Mouse (Mus musculus) cerebellum, adult (tissue): ENCODE measurements around the gene Gm17584.
"Not testable (repeated sequence)": the region's sequence is repeated elsewhere in the genome, so short reads cannot be mapped to it uniquely, and the experiment has no call there.

Experiments
- ATAC-seq: cut with Nextera tagmentation; 2 replicates; pipeline ENCODE4 v1.9.2; 2017; ENCODE audit warnings: mild to moderate bottlenecking, moderate library complexity, mixed read lengths; ENCODE audit not compliant: insufficient number of reproducible peaks, low FRiP score, low TSS enrichment

The Gm17584 gene

DNA sequence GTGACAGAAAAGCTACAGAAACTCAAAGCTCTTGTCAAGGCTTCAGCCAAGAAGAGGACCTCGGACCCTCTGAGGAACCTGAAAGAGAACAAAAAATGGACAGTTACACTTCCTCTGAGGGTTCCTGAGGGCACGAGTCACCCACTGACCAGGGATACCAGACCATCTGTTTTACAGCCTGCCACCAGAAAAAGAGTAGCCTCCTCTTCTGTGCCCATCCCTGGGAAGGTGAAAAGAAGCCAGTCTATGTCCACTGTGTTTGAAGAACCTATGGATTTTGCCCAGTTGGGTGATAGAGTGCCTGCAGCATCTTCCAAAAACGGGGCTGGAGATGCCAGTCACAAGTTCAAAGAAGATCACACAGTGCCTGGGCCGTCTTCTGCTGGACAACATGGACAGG is at the start of gene Gm17584:
TSS of gene Gm17584 (plus strand) at position 301 of the 400 bp plus-strand sequence.
- ATAC-seq: not testable (repeated sequence)
